Mouse (Mus musculus) spleen, adult 2 months (tissue): ENCODE data around the gene Hes3. TPM values are rescaled to one million over a fixed set of nuclear protein-coding genes. Genes with fewer than 3 reads are reported as not detected.

Experiments used
- DNase-seq, 2 experiments: peaks; one replicate each; pipeline versions ENCODE4 v3.0.0 to v3.0.0-alpha.2; 2012 to 2021; ENCODE audit warnings: low spot score in 2 of 2, low read depth in 1 of 2
- H3K27ac ChIP-seq: fragments of 200-500 bp; 2 replicates; pipeline ENCODE4 v1.5.1; 2012; ENCODE audit warnings: low read length, inconsistent platforms; ENCODE audit not compliant: insufficient read depth
- H3K27me3 ChIP-seq: fragments of 200-500 bp; 2 replicates; pipeline ENCODE4 v1.6.1; 2012; ENCODE audit warnings: mild to moderate bottlenecking, moderate library complexity, low read length, inconsistent platforms; ENCODE audit not compliant: control insufficient read depth, insufficient read depth
- H3K36me3 ChIP-seq: fragments of 200-500 bp; 2 replicates; pipeline ENCODE4 v1.6.1; 2012; ENCODE audit warnings: mild to moderate bottlenecking, low read length, inconsistent platforms; ENCODE audit not compliant: control insufficient read depth, insufficient read depth
- H3K4me1 ChIP-seq: fragments of 200-500 bp; 2 replicates; pipeline ENCODE4 v1.6.1; 2011; ENCODE audit warnings: inconsistent platforms; ENCODE audit not compliant: control insufficient read depth, insufficient read depth, insufficient read length
- H3K4me3 ChIP-seq: fragments of 200-500 bp; 2 replicates; pipeline ENCODE4 v1.5.1; 2011; ENCODE audit warnings: mild to moderate bottlenecking, inconsistent platforms; ENCODE audit not compliant: insufficient read depth, insufficient read length; ENCODE audit errors: extremely low read depth
- CTCF ChIP-seq: fragments of 200-500 bp; IDR thresholded peaks from 2 replicates; pipeline ENCODE4 v1.5.1; 2011; ENCODE audit warnings: mild to moderate bottlenecking, inconsistent platforms; ENCODE audit not compliant: insufficient read depth, insufficient read length, insufficient replicate concordance; ENCODE audit errors: extremely low read depth
- POLR2A ChIP-seq: fragments of 200-500 bp; IDR thresholded peaks from 2 replicates; pipeline ENCODE4 v1.6.1; 2011; ENCODE audit warnings: low read depth, low read length, inconsistent platforms
- WGBS: fragments of 180-500 bp; shearing (Covaris S2); methylation state at CpG from one replicate; pipeline ENCODE4 v1.1.7; 2018; 5-methylcytosine and 5-hydroxymethylcytosine counted together
- polyA plus RNA-seq: library from polyadenylated mRNA; depleted of rRNA; stranded (reverse); fragments of >200 nt; gene quantifications from 2 replicates; pipeline ENCODE4 v1.2.3, GENCODE M21; 2012; rRNA removed

The Hes3 gene
- 0.11 TPM in 1 of 2 replicates, not detected in the other for polyA plus RNA-seq

GRCm38 (mm10) chr4:152291562-152291961, at the start of gene Hes3:
Hes3 (minus strand) TSS chr4:152291662.
- Histone ChIP-seq H3K27ac (no peak within 1 kb of the TSS), H3K27me3 (peaks cover 16% of the 10 kb centered on the region), H3K4me3 (no peak within 1 kb of the TSS), H3K4me1 (peaks cover 8% of the 10 kb centered on the region), H3K36me3 (no peaks in the 10 kb centered on the region)
- no peak for DNase-seq
- 41% methylated on average over 6 of the region's 6 CpGs for WGBS
- TF ChIP-seq CTCF, result no peak
- no peak for TF ChIP-seq POLR2A

- DNase-seq, result no peak
- Histone ChIP-seq H3K36me3 (no peaks in the 10 kb centered on the region), H3K4me1 (no peaks in the 10 kb centered on the region; the same call in 1 of the 2 replicates), H3K27ac (no peak overlapping the region), H3K27me3 (peaks cover 13% of the 10 kb centered on the region), H3K4me3 (no peak overlapping the region)
- WGBS, result 48% methylated on average over 15 of the region's 15 CpGs
- TF ChIP-seq CTCF, result no peak
- no peak for TF ChIP-seq POLR2A
Measured at GRCm38 (mm10) chr4:152340584-152341284, 49.3 kb upstream of the Hes3 start.

GRCm38 (mm10) chr4:152339293-152339790, 47.9 kb upstream of the Hes3 start:
- Histone ChIP-seq H3K36me3 (no peaks in the 10 kb centered on the region; the same call in 1 of the 2 replicates), H3K4me1 (no peaks in the 10 kb centered on the region; the same call in 1 of the 2 replicates), H3K27ac (no peak overlapping the region), H3K4me3 (no peak overlapping the region), H3K27me3 (peaks cover 13% of the 10 kb centered on the region)
- DNase-seq, result no peak
- 17% methylated on average over 12 of the region's 26 CpGs for WGBS
- TF ChIP-seq CTCF (no peak), POLR2A (no peak)

GRCm38 (mm10) chr4:152338419-152339292, 47.2 kb upstream of the Hes3 start, which contains the start of gene Chd5:
Chd5 (plus strand) TSS chr4:152338651.
- TF ChIP-seq POLR2A (no peak), CTCF (no peak)
- peaks cover 13% of the 10 kb centered on the region for H3K27me3 ChIP-seq
- DNase-seq, result no peak
- H3K36me3 ChIP-seq, result peaks cover 2% of the 10 kb centered on the region
- peak within 1 kb of the TSS; percentile 16; the same call in 1 of the 2 replicates for H3K4me3 ChIP-seq
- H3K4me1 ChIP-seq, result no peaks in the 10 kb centered on the region; the same call in 1 of the 2 replicates
- H3K27ac ChIP-seq, result no peak within 1 kb of the TSS
- 4% methylated on average over 88 of the region's 120 CpGs for WGBS

- no peak for DNase-seq
- H3K36me3 ChIP-seq, result peaks cover 8% of the 10 kb centered on the region
- no peaks in the 10 kb centered on the region; the same call in 1 of the 2 replicates for H3K4me1 ChIP-seq
- TF ChIP-seq POLR2A (no peak), CTCF (no peak)
- no peak overlapping the region for H3K27ac ChIP-seq
- peaks cover 13% of the 10 kb centered on the region for H3K27me3 ChIP-seq
- WGBS, result 58% methylated on average over 6 of the region's 6 CpGs
- H3K4me3 ChIP-seq, result no peak overlapping the region
Measured at GRCm38 (mm10) chr4:152337772-152338171, 46.3 kb upstream of the Hes3 start.

GRCm38 (mm10) chr4:152333587-152333986, 42.1 kb upstream of the Hes3 start:
- H3K36me3 ChIP-seq, result peaks cover 39% of the 10 kb centered on the region
- DNase-seq, result no peak
- WGBS, result 92% methylated on average over 12 of the region's 12 CpGs
- no peaks in the 10 kb centered on the region; the same call in 1 of the 2 replicates for H3K4me1 ChIP-seq
- no peak overlapping the region for H3K4me3 ChIP-seq
- TF ChIP-seq CTCF, result no peak
- no peak for TF ChIP-seq POLR2A
- H3K27ac ChIP-seq, result no peak overlapping the region
- peaks cover 5% of the 10 kb centered on the region for H3K27me3 ChIP-seq
